Mouse (Mus musculus) midbrain, embryonic 11.5 days (tissue): ENCODE results near the gene Vwa3a. TPM values are rescaled to one million over a fixed set of nuclear protein-coding genes. Genes with fewer than 3 reads are reported as not detected.

ENCODE experiments used
- ATAC-seq: fragments of 200-750 bp; cut with Nextera tagmentation; 2 replicates; pipeline ENCODE4 v1.8.0; 2017; ENCODE audit warnings: moderate TSS enrichment, moderate library complexity; ENCODE audit not compliant: low FRiP score
- DNase-seq: peaks from one replicate; pipeline ENCODE4 v3.0.0; 2015; ENCODE audit warnings: low spot score; ENCODE audit errors: missing footprints
- H3K27ac ChIP-seq: fragments of 300-500 bp; sonication (generic); 2 replicates; pipeline ENCODE4 v1.5.1; 2014; ENCODE audit warnings: low read depth, low read length
- H3K27me3 ChIP-seq: fragments of 300-500 bp; sonication (generic); 2 replicates; pipeline ENCODE4 v1.6.1; 2014; ENCODE audit warnings: mild to moderate bottlenecking, low read length, moderate library complexity, mixed read lengths; ENCODE audit not compliant: control insufficient read depth, insufficient read depth
- H3K36me3 ChIP-seq: fragments of 300-500 bp; sonication (generic); 2 replicates; pipeline ENCODE4 v1.6.1; 2014; ENCODE audit warnings: mild to moderate bottlenecking, low read length, moderate library complexity, mixed read lengths; ENCODE audit not compliant: control insufficient read depth, insufficient read depth
- H3K4me1 ChIP-seq: fragments of 300-500 bp; sonication (generic); 2 replicates; pipeline ENCODE4 v1.6.1; 2014; ENCODE audit warnings: low read length; ENCODE audit not compliant: control insufficient read depth, insufficient read depth
- H3K4me2 ChIP-seq: fragments of 300-500 bp; sonication (generic); 2 replicates; pipeline ENCODE4 v1.6.1; 2014; ENCODE audit warnings: mild to moderate bottlenecking, moderate library complexity
- H3K4me3 ChIP-seq: fragments of 300-500 bp; sonication (generic); 2 replicates; pipeline ENCODE4 v1.5.1; 2014; ENCODE audit warnings: low read depth, low read length
- H3K9ac ChIP-seq: fragments of 300-500 bp; sonication (generic); 2 replicates; pipeline ENCODE4 v1.6.1; 2014; ENCODE audit warnings: low read length
- H3K9me3 ChIP-seq: fragments of 300-500 bp; sonication (generic); 2 replicates; pipeline ENCODE4 v1.6.1; 2016; ENCODE audit warnings: low read length; ENCODE audit not compliant: control insufficient read depth
- WGBS: fragments of 180-500 bp; shearing (Covaris S2); extraction: QIAGEN DNeasy Blood & Tissue Kit; methylation state at CpG from one replicate; pipeline ENCODE4 v1.1.7; 2014; 5-methylcytosine and 5-hydroxymethylcytosine counted together
- polyA plus RNA-seq: library from polyadenylated mRNA; unstranded; fragments of >200 nt; fragmentation: Nextera tagmentation; extraction: Ambion mirVana; gene quantifications from 2 replicates; pipeline ENCODE4 v1.2.1, GENCODE M21; 2014

Gene Vwa3a
- polyA plus RNA-seq, 1 experiment from 2014 or later: 0.08 TPM

DNA sequence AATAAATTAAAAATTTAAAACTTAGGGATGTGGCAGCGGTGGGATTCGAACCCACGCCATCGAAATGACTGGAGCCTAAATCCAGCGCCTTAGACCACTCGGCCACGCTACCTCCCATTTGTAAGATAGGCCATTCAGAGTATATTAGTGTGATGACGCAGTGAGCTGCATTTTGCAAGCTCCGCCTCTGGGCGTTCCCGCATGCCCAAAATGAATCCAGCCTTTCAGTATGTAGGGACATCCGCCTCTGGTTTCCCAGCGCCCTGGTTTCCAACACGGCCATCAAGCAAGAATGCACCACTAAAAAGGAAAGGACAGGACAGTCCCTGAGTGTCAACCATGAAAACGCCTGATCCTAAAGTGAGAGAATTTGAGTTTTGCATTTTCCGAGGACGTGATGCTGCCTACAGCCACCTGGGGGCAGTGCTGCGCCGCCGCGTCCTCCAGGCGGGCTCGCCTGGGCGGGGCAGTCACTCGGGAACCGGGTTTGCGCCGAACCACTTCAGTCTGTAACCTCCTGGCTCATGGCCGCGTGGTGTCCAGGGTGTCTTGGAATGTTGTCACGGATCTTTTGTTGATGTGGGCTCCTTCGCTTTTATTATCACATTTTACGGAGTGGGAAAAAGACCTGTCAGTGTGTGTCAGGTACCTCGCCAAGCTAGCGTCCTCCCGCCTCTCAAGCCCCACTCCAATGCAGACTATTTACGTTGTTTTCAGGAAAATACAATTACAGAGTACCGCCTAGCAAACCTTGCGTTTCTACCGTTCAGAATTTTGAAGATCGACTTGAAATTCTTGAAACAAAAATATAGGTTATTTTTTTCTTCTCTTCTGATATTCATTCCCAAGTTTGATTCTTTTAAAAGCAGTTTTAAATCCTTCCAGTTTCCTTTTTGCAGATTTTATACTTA lies 96.6 kb downstream of the Vwa3a start:
- Histone ChIP-seq H3K4me1 (peaks cover under 1% of the 10 kb centered on the region), H3K27ac (peak overlapping the region; percentile 14; the same call in 1 of the 2 replicates), H3K4me3 (peak overlapping the region; percentile 59), H3K36me3 (no peaks in the 10 kb centered on the region), H3K9me3 (no peaks in the 10 kb centered on the region), H3K9ac (peak overlapping the region; percentile 57), H3K27me3 (peaks cover 8% of the 10 kb centered on the region; the same call in 1 of the 2 replicates), H3K4me2 (peak overlapping the region; percentile 56)
- ATAC-seq: peak; percentile 90
- WGBS: under 1% methylated on average over 41 of the region's 41 CpGs
- peak; percentile 99 for DNase-seq

- ATAC-seq (no peak), DNase-seq (peak; percentile 91)
- no peak overlapping the region for H3K27ac ChIP-seq
- H3K4me1 ChIP-seq: no peaks in the 10 kb centered on the region; the same call in 1 of the 2 replicates
- no peaks in the 10 kb centered on the region for H3K36me3 ChIP-seq
- H3K4me3 ChIP-seq: peak overlapping the region; percentile 59
- H3K9me3 ChIP-seq: no peaks in the 10 kb centered on the region
- peak overlapping the region; percentile 53; the same call in 1 of the 2 replicates for H3K4me2 ChIP-seq
- peaks cover 3% of the 10 kb centered on the region; the same call in 1 of the 2 replicates for H3K27me3 ChIP-seq
- H3K9ac ChIP-seq: peak overlapping the region; percentile 36; the same call in 1 of the 2 replicates
- 5% methylated on average over 12 of the region's 12 CpGs for WGBS
Measured at GRCm38 (mm10) chr7:120836361-120836760, 97.2 kb downstream of the Vwa3a start.

DNA sequence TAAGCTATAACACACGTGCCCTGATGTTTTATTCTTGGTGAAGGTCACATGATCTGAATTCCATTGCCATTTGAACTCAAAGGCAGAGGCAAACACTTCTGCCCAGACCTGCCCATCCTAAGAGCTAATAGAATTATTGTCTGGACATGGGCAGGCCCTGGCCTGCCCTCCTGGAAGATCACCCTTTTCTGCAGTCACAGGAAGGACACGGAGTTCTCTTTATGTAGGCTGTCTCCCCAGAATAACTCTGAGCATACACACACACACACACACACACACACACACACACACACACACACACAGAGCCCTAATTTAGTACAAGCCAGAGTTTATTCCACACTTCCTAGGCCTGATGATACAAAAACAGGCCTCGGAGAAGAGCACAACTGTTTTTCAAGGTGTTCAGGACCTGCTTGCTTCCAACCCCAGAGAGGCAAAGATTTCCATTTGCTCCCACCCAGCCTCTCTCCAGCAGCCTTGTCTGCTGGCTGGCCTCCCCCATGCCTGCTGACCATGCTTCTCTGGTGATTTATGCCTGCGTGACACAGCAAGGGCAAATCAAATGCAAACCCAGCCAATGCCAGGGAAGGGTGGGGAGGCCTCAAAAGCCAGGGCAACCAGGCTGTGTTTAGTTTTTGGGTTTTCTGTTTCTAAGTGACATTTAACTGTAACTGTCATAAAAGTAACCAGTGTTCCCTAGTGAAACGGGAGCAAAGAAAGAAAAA lies 99.5 kb downstream of the Vwa3a start:
- no peak for DNase-seq
- Histone ChIP-seq H3K27me3 (no peaks in the 10 kb centered on the region), H3K9me3 (no peaks in the 10 kb centered on the region), H3K27ac (no peak overlapping the region), H3K9ac (no peak overlapping the region), H3K4me2 (no peak overlapping the region), H3K4me3 (no peak overlapping the region), H3K4me1 (no peaks in the 10 kb centered on the region; the same call in none of the 2 replicates), H3K36me3 (no peaks in the 10 kb centered on the region)
- WGBS: 82% methylated on average over 5 of the region's 5 CpGs
- ATAC-seq: no peak

DNA sequence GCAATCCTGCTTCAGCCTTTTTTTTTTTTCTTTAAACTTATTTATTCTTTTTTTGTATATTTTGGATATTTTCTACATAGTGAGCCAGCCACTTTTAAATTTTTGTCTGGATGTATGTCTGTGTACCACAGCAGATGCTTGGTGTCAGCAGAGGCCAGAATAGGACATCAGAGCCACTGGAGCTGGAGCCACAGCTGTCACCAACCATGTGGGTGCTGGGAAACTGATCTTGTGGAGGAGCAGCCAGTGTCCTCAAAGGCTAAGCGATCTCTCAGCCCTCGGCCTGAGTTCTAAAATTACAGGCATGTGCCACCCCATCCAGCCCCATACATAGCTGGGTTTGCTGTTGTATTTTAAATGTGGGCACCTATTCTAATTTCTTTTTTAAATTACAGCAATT lies 100.7 kb downstream of the Vwa3a start:
- Histone ChIP-seq H3K27me3 (no peaks in the 10 kb centered on the region), H3K4me1 (peaks cover 12% of the 10 kb centered on the region), H3K36me3 (no peaks in the 10 kb centered on the region), H3K27ac (no peak overlapping the region), H3K9ac (no peak overlapping the region), H3K4me3 (no peak overlapping the region), H3K4me2 (no peak overlapping the region), H3K9me3 (no peaks in the 10 kb centered on the region)
- ATAC-seq (no peak), DNase-seq (no peak)
- 83% methylated on average over 2 of the region's 2 CpGs for WGBS

- DNase-seq (no peak), ATAC-seq (peak; percentile 93)
- Histone ChIP-seq H3K36me3 (no peaks in the 10 kb centered on the region), H3K4me3 (peak within 1 kb of the TSS; percentile 68), H3K9me3 (no peaks in the 10 kb centered on the region), H3K27me3 (no peaks in the 10 kb centered on the region), H3K27ac (peak within 1 kb of the TSS; percentile 80), H3K4me1 (peaks cover 14% of the 10 kb centered on the region), H3K4me2 (peak within 1 kb of the TSS; percentile 90), H3K9ac (peak within 1 kb of the TSS; percentile 93)
- 4% methylated on average over 35 of the region's 35 CpGs for WGBS
Measured at GRCm38 (mm10) chr7:120842345-120843036, 103.4 kb downstream of the Vwa3a start, which contains the start of gene Eef2k. TSS of gene Eef2k (plus strand) at chr7:120842831.

DNA sequence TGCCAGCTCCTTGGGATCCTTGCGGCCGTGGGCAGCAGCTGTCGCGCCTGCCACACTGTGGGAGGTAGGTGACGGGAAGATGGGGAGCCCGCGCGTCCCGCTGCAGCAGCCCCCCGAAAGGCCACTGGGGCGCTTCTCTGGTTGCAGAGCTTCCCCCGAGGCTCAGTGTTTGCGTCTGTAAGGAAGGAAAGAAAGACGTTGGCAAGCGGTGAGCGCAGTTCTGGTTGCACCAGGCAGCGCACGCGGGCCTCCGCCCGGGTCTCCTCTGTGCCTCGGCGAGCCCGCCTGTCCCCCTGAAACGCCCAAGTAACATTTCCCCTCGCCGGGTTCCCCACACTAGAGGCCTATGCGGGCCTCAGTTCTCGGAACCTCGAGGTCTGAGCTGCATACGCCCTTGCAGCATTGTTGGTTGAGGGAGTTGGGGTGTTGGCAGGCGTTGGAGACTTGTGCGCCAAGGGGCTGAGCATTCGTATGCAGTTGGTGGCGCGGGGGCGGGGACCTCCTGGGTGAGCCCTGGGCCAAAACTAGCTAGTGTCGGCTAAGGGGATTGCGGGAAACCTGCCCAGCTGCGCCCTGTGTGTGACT lies 104.0 kb downstream of the Vwa3a start:
- Histone ChIP-seq H3K9ac (peak overlapping the region; percentile 93), H3K4me1 (peaks cover 14% of the 10 kb centered on the region), H3K27me3 (no peaks in the 10 kb centered on the region), H3K4me3 (peak overlapping the region; percentile 68), H3K4me2 (peak overlapping the region; percentile 90), H3K9me3 (no peaks in the 10 kb centered on the region), H3K27ac (peak overlapping the region; percentile 80), H3K36me3 (no peaks in the 10 kb centered on the region)
- peak; percentile 67 for ATAC-seq
- 0% methylated on average over 40 of the region's 40 CpGs for WGBS
- DNase-seq: peak; percentile 98

DNA sequence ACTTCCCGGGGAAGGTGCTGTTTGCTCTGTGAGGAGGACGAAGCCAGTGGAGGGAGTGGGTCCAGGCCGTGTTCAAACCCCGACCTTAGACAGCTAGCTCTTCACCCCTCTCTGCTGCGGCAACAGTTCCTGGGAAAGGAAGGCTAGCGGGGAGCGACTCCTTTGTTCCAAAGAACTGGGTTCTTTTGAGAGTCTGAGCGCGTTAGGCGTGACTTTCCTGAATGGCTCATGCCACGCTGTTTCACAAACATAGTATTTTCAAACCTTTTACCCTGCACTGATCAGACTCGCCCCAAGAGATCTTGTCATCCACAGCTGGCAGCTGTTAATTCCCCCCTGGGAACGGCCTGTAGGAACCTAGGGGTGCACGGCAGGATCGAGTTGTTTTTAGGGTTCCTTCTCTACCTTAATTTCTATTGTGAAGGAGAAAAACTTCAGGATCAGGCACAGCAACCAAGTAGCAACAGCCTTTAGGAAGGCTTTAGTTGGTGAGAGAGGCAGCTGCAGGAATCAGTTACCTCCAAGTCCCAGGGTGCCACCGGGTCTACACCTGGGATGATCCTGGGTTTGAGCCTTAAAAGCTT lies 104.8 kb downstream of the Vwa3a start:
- ATAC-seq (peak; percentile 28), DNase-seq (peak; percentile 95)
- Histone ChIP-seq H3K9me3 (no peaks in the 10 kb centered on the region), H3K9ac (peak overlapping the region; percentile 93), H3K27ac (no peak overlapping the region; the same call in 1 of the 2 replicates), H3K4me1 (peaks cover 14% of the 10 kb centered on the region), H3K36me3 (no peaks in the 10 kb centered on the region), H3K4me2 (peak overlapping the region; percentile 90), H3K27me3 (no peaks in the 10 kb centered on the region), H3K4me3 (peak overlapping the region; percentile 68)
- WGBS: under 1% methylated on average over 16 of the region's 16 CpGs

DNA sequence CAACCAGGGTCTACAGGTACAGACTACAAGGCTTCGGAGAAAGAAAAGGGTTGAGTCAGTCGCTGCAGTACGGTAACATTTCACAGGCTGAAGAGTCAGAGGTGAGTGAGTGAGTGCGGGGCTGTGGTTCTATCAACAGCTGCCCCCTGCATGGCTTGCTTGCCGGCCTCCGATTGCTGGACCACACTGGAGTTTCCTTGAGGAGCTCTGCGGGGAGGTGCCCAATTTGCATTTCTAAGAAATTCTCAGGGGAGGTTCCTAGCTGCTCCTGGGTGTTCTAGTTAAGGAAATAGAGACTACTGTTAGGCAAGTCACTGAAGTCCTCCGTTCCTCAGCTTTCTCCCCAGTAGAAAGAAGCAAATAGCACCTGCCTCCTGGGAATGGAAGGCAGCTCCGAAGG lies 105.6 kb downstream of the Vwa3a start:
- Histone ChIP-seq H3K4me3 (no peak overlapping the region), H3K27ac (no peak overlapping the region), H3K27me3 (no peaks in the 10 kb centered on the region), H3K4me1 (peaks cover 14% of the 10 kb centered on the region), H3K36me3 (no peaks in the 10 kb centered on the region), H3K4me2 (peak overlapping the region; percentile 90), H3K9me3 (no peaks in the 10 kb centered on the region), H3K9ac (peak overlapping the region; percentile 93; the same call in 1 of the 2 replicates)
- 7% methylated on average over 9 of the region's 9 CpGs for WGBS
- ATAC-seq (no peak), DNase-seq (peak; percentile 90)
